ENCODE assay signal across 8 mouse cellular contexts in the genomic region with DNA sequence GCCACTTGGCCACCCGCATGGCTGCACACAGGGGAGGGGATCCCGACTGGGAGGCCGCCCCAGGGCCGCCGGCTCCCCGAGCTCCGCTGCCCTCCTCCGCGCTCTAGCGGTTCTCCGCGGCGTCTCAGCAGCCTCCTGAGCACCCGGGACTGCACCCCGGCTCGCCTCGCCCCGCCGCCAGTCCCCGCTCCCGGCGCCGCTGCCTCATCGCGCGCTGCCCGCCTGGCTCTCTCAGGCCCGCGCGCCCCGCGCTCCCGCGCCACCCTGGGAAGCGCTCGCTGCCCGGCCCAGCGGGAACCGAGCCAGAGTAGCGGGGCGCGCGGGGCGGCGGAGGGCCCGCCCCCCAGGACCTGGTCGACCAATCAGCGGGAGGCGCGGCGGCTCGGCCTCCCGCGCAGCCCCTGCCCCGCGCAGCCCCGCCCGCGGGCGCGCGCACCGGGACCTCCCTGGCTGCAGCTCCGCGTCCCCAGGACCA.
DNase-seq lines count a peak whose midpoint lies in the region; ATAC-seq and TF ChIP-seq lines count a peak whose summit lies in the region.

No protein-coding gene starts in this region.

- H3K9me3 ChIP-seq in hindbrain, embryonic 15.5 days, result no peaks in the 10 kb centered on the region

- no peaks in the 10 kb centered on the region for H3K36me3 ChIP-seq in hindbrain, embryonic 15.5 days

- peak overlapping the region; percentile 79 for H3K9ac ChIP-seq in hindbrain, embryonic 15.5 days

- ATAC-seq in hindbrain, embryonic 15.5 days (ENCODE audit: low FRiP score, low read depth), result peak; percentile 95
- ATAC-seq in megakaryocyte progenitor cell, adult 5-6 weeks (replicated peaks; ENCODE audit: poor library complexity), result peak; percentile 75

- H3K4me1 ChIP-seq in hindbrain, embryonic 15.5 days (replicated peaks), result peaks cover 11% of the 10 kb centered on the region

- DNase-seq in adrenal gland, adult 18-20 months (ENCODE audit: low spot score in 2 of 2), result peak; percentile 72 to 81
- DNase-seq in cerebellum, postnatal 4 days (ENCODE audit: low spot score in 2 of 2), result peak; percentile 71 to 88
- DNase-seq in gastrocnemius, adult 2 months, result peak; percentile 93
- peak; percentile 84 for DNase-seq in left cerebral cortex, adult 11 months (ENCODE audit: low spot score)
- peak; percentile 93 for DNase-seq in right cerebral cortex, postnatal 4 days
- no peak for DNase-seq in natural killer cell, adult 2 months (ENCODE audit: low spot score in 2 of 2)

- intact Hi-C loops in gastrocnemius, adult 2 months (cut with DNase I), result loop anchor here (2.0 kb wide), 1 partner anchor 21 kb away; no protein-coding TSS in a partner anchor

- no peak; the same call in 1 of the 2 replicates for TF ChIP-seq CTCF in gastrocnemius, adult 2 months (IDR thresholded peaks at IDR 0.05)

- H3K27ac ChIP-seq in gastrocnemius, adult 2 months, result peak overlapping the region; percentile 89
- peak overlapping the region; percentile 74 for H3K27ac ChIP-seq in hindbrain, embryonic 15.5 days (replicated peaks)

- peak overlapping the region; percentile 99 for H3K4me2 ChIP-seq in hindbrain, embryonic 15.5 days

- H3K27me3 ChIP-seq in hindbrain, embryonic 15.5 days, result 0 out of 2 replicates have a peak, but pooled peaks cover 3% of the 10 kb centered on the region

- 0% methylated on average over 43 of the region's 65 CpGs for WGBS in hindbrain, embryonic 15.5 days

- H3K4me3 ChIP-seq in gastrocnemius, adult 2 months, result peak overlapping the region; percentile 85
- H3K4me3 ChIP-seq in hindbrain, embryonic 15.5 days, result peak overlapping the region; percentile 92

Comparison
In these comparisons a context has a peak if more than half of its experiments do, and no peak if none do; other contexts are left out.
1. DNase-seq: peak in adrenal gland, adult 18-20 months (2 of 2), cerebellum, postnatal 4 days (2 of 2), gastrocnemius, adult 2 months (single experiment), left cerebral cortex, adult 11 months (single experiment) and right cerebral cortex, postnatal 4 days (single experiment); none in natural killer cell, adult 2 months (0 of 2).